Mouse (Mus musculus) limb, embryonic 13.5 days (tissue): ENCODE results near the gene Cdnf. TPM values are rescaled to one million over a fixed set of nuclear protein-coding genes. Genes with fewer than 3 reads are reported as not detected.

Experiments
- ATAC-seq: fragments of 200-750 bp; cut with Nextera tagmentation; 2 replicates; pipeline ENCODE4 v1.8.0; 2017; ENCODE audit warnings: low read depth, moderate number of reproducible peaks, moderate TSS enrichment; ENCODE audit not compliant: low FRiP score
- H3K27ac ChIP-seq: fragments of 300-500 bp; sonication (generic); 2 replicates; pipeline ENCODE4 v1.5.1; 2015; ENCODE audit warnings: inconsistent platforms, mild to moderate bottlenecking, moderate library complexity
- H3K27me3 ChIP-seq: fragments of 300-500 bp; sonication (generic); 2 replicates; pipeline ENCODE4 v1.6.1; 2015; ENCODE audit warnings: mild to moderate bottlenecking, inconsistent platforms
- H3K36me3 ChIP-seq: fragments of 300-500 bp; sonication (generic); 2 replicates; pipeline ENCODE4 v1.6.1; 2015; ENCODE audit warnings: inconsistent platforms, mild to moderate bottlenecking, moderate library complexity
- H3K4me1 ChIP-seq: fragments of 300-500 bp; sonication (generic); 2 replicates; pipeline ENCODE4 v1.6.1; 2015; ENCODE audit warnings: inconsistent platforms
- H3K4me2 ChIP-seq: fragments of 300-500 bp; sonication (generic); replicated peaks from 2 replicates; pipeline ENCODE4 v1.6.1; 2015; ENCODE audit warnings: inconsistent platforms, mild to moderate bottlenecking, moderate library complexity
- H3K4me3 ChIP-seq: fragments of 300-500 bp; sonication (generic); 2 replicates; pipeline ENCODE4 v1.5.1; 2015; ENCODE audit warnings: moderate library complexity, mild to moderate bottlenecking, inconsistent platforms
- H3K9ac ChIP-seq: fragments of 300-500 bp; sonication (generic); 2 replicates; pipeline ENCODE4 v1.6.1; 2015; ENCODE audit warnings: mild to moderate bottlenecking, inconsistent platforms
- H3K9me3 ChIP-seq: fragments of 300-500 bp; sonication (generic); 2 replicates; pipeline ENCODE4 v1.6.1; 2016; ENCODE audit warnings: inconsistent platforms
- WGBS: fragments of 180-500 bp; shearing (Covaris S2); methylation state at CpG from one replicate; pipeline ENCODE4 v1.1.7; 2015; 5-methylcytosine and 5-hydroxymethylcytosine counted together
- polyA plus RNA-seq: library from polyadenylated mRNA; unstranded; fragments of >200 nt; fragmentation: Nextera tagmentation; extraction: Ambion mirVana; gene quantifications from 2 replicates; pipeline ENCODE4 v1.2.1, GENCODE M21; 2015

Gene Cdnf
- 0.10 and 0.17 TPM in 2 replicates for polyA plus RNA-seq

- under 1% methylated on average over 60 of the region's 60 CpGs for WGBS
- Histone ChIP-seq H3K27me3 (no peaks in the 10 kb centered on the region), H3K4me1 (peaks cover 11% of the 10 kb centered on the region), H3K36me3 (peaks cover 27% of the 10 kb centered on the region), H3K9me3 (no peaks in the 10 kb centered on the region), H3K4me3 (peak within 1 kb of the TSS; percentile 86), H3K27ac (peak within 1 kb of the TSS; percentile 76), H3K9ac (peak within 1 kb of the TSS; percentile 88), H3K4me2 (peak within 1 kb of the TSS; percentile 95)
- ATAC-seq = peak; percentile 100
Observed at GRCm38 (mm10) chr2:3512552-3513454, at the start of gene Cdnf, which contains the start of the genes Gm45902 and Hspa14. Gene Cdnf, plus strand, starts transcription at chr2:3513030. Gene Gm45902, minus strand, starts transcription at chr2:3512790. Gene Hspa14, minus strand, starts transcription at chr2:3512814.

GRCm38 (mm10) chr2:3473891-3474290 lies 38.9 kb upstream of the Cdnf start:
- Histone ChIP-seq H3K4me3 (peak overlapping the region; percentile 94), H3K4me2 (peak overlapping the region; percentile 77), H3K27ac (peak overlapping the region; percentile 92), H3K4me1 (peaks cover 17% of the 10 kb centered on the region), H3K9ac (peak overlapping the region; percentile 85), H3K27me3 (no peaks in the 10 kb centered on the region), H3K36me3 (0 out of 2 replicates have a peak, but pooled peaks cover 6% of the 10 kb centered on the region), H3K9me3 (no peaks in the 10 kb centered on the region)
- WGBS = under 1% methylated on average over 12 of the region's 12 CpGs
- no peak for ATAC-seq

- H3K27ac ChIP-seq = peak overlapping the region; percentile 92
- no peaks in the 10 kb centered on the region for H3K9me3 ChIP-seq
- peak overlapping the region; percentile 94 for H3K4me3 ChIP-seq
- 0 out of 2 replicates have a peak, but pooled peaks cover 6% of the 10 kb centered on the region for H3K36me3 ChIP-seq
- H3K9ac ChIP-seq = peak overlapping the region; percentile 85
- H3K4me2 ChIP-seq = peak overlapping the region; percentile 77
- no peaks in the 10 kb centered on the region for H3K27me3 ChIP-seq
- ATAC-seq = peak; percentile 80
- WGBS = under 1% methylated on average over 45 of the region's 46 CpGs
- H3K4me1 ChIP-seq = peaks cover 17% of the 10 kb centered on the region
Observed at GRCm38 (mm10) chr2:3474361-3474805, 38.4 kb upstream of the Cdnf start.

- peak within 1 kb of the TSS; percentile 77 for H3K4me2 ChIP-seq
- peak within 1 kb of the TSS; percentile 92 for H3K27ac ChIP-seq
- H3K4me3 ChIP-seq = peak within 1 kb of the TSS; percentile 94
- WGBS = under 1% methylated on average over 41 of the region's 42 CpGs
- H3K9me3 ChIP-seq = no peaks in the 10 kb centered on the region
- 0 out of 2 replicates have a peak, but pooled peaks cover 3% of the 10 kb centered on the region for H3K36me3 ChIP-seq
- H3K27me3 ChIP-seq = no peaks in the 10 kb centered on the region
- H3K9ac ChIP-seq = peak within 1 kb of the TSS; percentile 85
- ATAC-seq = peak; percentile 98
- H3K4me1 ChIP-seq = peaks cover 17% of the 10 kb centered on the region
Observed at GRCm38 (mm10) chr2:3474861-3475283, 38.0 kb upstream of the Cdnf start, which contains the start of gene Suv39h2. Gene Suv39h2, minus strand, starts transcription at chr2:3475031.

- Histone ChIP-seq H3K4me2 (peak overlapping the region; percentile 77), H3K4me1 (peaks cover 17% of the 10 kb centered on the region), H3K27me3 (no peaks in the 10 kb centered on the region), H3K9me3 (no peaks in the 10 kb centered on the region), H3K9ac (no peak overlapping the region), H3K27ac (no peak overlapping the region), H3K4me3 (peak overlapping the region; percentile 94; the same call in 1 of the 2 replicates), H3K36me3 (no peaks in the 10 kb centered on the region)
- no peak for ATAC-seq
- 35% methylated on average over 3 of the region's 3 CpGs for WGBS
Observed at GRCm38 (mm10) chr2:3475746-3476251, 37.0 kb upstream of the Cdnf start.

- no peaks in the 10 kb centered on the region for H3K27me3 ChIP-seq
- H3K9ac ChIP-seq = no peak overlapping the region
- no peak overlapping the region for H3K4me2 ChIP-seq
- 86% methylated on average over 3 of the region's 3 CpGs for WGBS
- no peak overlapping the region for H3K4me3 ChIP-seq
- H3K36me3 ChIP-seq = 0 out of 2 replicates have a peak, but pooled peaks cover 2% of the 10 kb centered on the region
- H3K9me3 ChIP-seq = no peaks in the 10 kb centered on the region
- H3K27ac ChIP-seq = no peak overlapping the region
- H3K4me1 ChIP-seq = peaks cover 6% of the 10 kb centered on the region
- ATAC-seq = no peak
Observed at GRCm38 (mm10) chr2:3480239-3480638, 32.6 kb upstream of the Cdnf start.

- H3K4me1 ChIP-seq = no peaks in the 10 kb centered on the region
- no peaks in the 10 kb centered on the region for H3K9me3 ChIP-seq
- H3K27me3 ChIP-seq = no peaks in the 10 kb centered on the region
- no peak for ATAC-seq
- WGBS = 90% methylated on average over 3 of the region's 3 CpGs
- H3K4me3 ChIP-seq = no peak overlapping the region
- peaks cover 52% of the 10 kb centered on the region for H3K36me3 ChIP-seq
- H3K27ac ChIP-seq = no peak overlapping the region
- H3K9ac ChIP-seq = no peak overlapping the region
- H3K4me2 ChIP-seq = no peak overlapping the region
Observed at GRCm38 (mm10) chr2:3489816-3490215, 23.0 kb upstream of the Cdnf start.

- no peak overlapping the region for H3K27ac ChIP-seq
- H3K4me3 ChIP-seq = no peak overlapping the region
- no peak for ATAC-seq
- H3K36me3 ChIP-seq = peaks cover 84% of the 10 kb centered on the region
- H3K27me3 ChIP-seq = no peaks in the 10 kb centered on the region
- no peak overlapping the region for H3K4me2 ChIP-seq
- no peaks in the 10 kb centered on the region for H3K4me1 ChIP-seq
- 84% methylated on average over 3 of the region's 3 CpGs for WGBS
- no peak overlapping the region for H3K9ac ChIP-seq
- H3K9me3 ChIP-seq = no peaks in the 10 kb centered on the region
Observed at GRCm38 (mm10) chr2:3493833-3494409, 18.9 kb upstream of the Cdnf start.

- Histone ChIP-seq H3K4me1 (no peaks in the 10 kb centered on the region), H3K4me2 (no peak overlapping the region), H3K36me3 (peaks cover 74% of the 10 kb centered on the region), H3K27me3 (no peaks in the 10 kb centered on the region), H3K9me3 (no peaks in the 10 kb centered on the region), H3K4me3 (no peak overlapping the region), H3K9ac (no peak overlapping the region), H3K27ac (no peak overlapping the region)
- ATAC-seq = no peak
- 96% methylated on average over 6 of the region's 6 CpGs for WGBS
Observed at GRCm38 (mm10) chr2:3499543-3499942, 13.3 kb upstream of the Cdnf start.

GRCm38 (mm10) chr2:3500886-3501285 lies 11.9 kb upstream of the Cdnf start:
- WGBS = 95% methylated on average over 5 of the region's 5 CpGs
- peaks cover 75% of the 10 kb centered on the region for H3K36me3 ChIP-seq
- no peak overlapping the region for H3K27ac ChIP-seq
- no peak for ATAC-seq
- H3K9me3 ChIP-seq = no peaks in the 10 kb centered on the region
- no peaks in the 10 kb centered on the region for H3K4me1 ChIP-seq
- H3K4me3 ChIP-seq = no peak overlapping the region
- H3K9ac ChIP-seq = no peak overlapping the region
- H3K27me3 ChIP-seq = no peaks in the 10 kb centered on the region
- H3K4me2 ChIP-seq = no peak overlapping the region

- Histone ChIP-seq H3K27ac (peak overlapping the region; percentile 76), H3K4me1 (peaks cover 11% of the 10 kb centered on the region), H3K4me3 (peak overlapping the region; percentile 86), H3K9me3 (no peaks in the 10 kb centered on the region), H3K9ac (peak overlapping the region; percentile 88), H3K36me3 (peaks cover 34% of the 10 kb centered on the region), H3K27me3 (no peaks in the 10 kb centered on the region), H3K4me2 (peak overlapping the region; percentile 95)
- ATAC-seq = no peak; the same call in 1 of the 2 replicates
- WGBS = under 1% methylated on average over 15 of the region's 15 CpGs
Observed at GRCm38 (mm10) chr2:3512076-3512475, 754 bp upstream of the Cdnf start.

GRCm38 (mm10) chr2:3522558-3522957 lies 9.7 kb downstream of the Cdnf start:
- 79% methylated on average over 4 of the region's 4 CpGs for WGBS
- Histone ChIP-seq H3K4me3 (no peak overlapping the region), H3K4me2 (no peak overlapping the region), H3K9me3 (no peaks in the 10 kb centered on the region), H3K9ac (no peak overlapping the region), H3K27me3 (no peaks in the 10 kb centered on the region), H3K4me1 (no peaks in the 10 kb centered on the region), H3K27ac (no peak overlapping the region), H3K36me3 (no peaks in the 10 kb centered on the region)
- no peak for ATAC-seq
